Mouse (Mus musculus) central nervous system, embryonic 18 days (tissue): Measurements from ENCODE around the gene Gm11554. TPM values are rescaled to one million over a fixed set of nuclear protein-coding genes. Genes with fewer than 3 reads are reported as not detected.

Source experiments
- polyA plus RNA-seq: library from polyadenylated mRNA; depleted of rRNA; stranded (reverse); fragments of >200 nt; gene quantifications from 2 replicates; pipeline ENCODE4 v1.2.3, GENCODE M21; 2012; rRNA removed

Gene Gm11554
- polyA plus RNA-seq = not detected in 2 replicates

DNA sequence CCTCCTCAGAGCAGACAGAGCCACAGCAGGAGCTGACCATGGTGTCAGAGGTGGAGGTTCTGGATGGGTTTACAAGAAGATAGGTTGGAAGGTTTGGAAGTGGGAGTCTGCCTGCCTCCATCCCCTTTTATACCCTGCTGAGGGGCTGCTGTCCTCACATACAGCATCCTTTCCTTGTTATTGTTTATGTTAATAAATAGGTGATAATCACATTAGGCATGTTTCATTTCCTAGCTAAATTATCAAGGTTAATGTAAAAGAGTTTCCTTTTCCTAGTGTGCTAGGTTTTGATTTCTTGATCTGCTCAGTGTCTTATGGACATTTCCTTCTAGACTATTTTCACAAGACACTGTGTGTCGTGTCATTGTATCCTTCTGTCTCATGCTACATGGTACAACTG, at the start of gene Gm11554:
Gm11554 (minus strand) TSS at position 101 of the 400 bp plus-strand sequence.

DNA sequence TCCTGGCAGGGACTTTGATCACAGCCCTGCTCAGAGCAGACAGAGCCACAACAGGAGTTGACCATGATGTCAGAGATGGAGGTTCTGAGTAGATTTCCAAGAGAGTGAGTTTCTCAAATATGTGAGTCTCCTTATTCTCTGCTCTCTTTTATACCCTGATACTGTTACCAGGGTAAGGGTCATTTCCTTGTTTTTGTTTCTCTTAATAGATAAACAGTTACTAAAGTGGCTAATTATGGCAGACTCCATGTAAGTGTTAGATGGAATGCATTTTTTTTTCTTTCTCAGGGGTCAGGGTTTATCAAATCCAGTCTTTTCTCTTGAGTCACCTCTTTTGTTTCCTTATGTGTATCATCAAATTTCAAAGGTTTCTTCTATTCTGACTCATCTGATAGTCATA, 47.3 kb upstream of the Gm11554 start, which contains the start of gene Krtap4-16:
Krtap4-16 (minus strand) TSS at position 101 of the 400 bp plus-strand sequence.

DNA sequence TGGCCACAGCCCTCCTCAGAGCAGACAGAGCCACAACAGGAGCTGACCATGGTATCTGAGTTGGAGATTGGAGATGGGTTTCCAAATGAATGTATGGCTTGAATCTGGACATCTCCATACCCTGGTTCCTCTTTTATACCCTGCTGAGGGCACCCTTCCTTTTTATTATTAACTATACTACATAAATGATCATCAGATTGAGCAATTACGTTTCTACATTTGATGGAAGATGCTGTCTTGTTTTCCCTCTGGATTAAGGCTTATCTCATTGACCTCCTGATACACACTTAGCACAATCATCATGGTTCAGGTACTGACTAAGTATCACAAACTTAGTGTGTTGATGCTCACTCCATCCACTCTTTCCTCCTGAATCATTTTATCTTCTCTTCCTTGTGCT, 33.7 kb upstream of the Gm11554 start, which contains the start of gene 2300003K06Rik:
2300003K06Rik (minus strand) TSS at position 101 of the 400 bp plus-strand sequence.

DNA sequence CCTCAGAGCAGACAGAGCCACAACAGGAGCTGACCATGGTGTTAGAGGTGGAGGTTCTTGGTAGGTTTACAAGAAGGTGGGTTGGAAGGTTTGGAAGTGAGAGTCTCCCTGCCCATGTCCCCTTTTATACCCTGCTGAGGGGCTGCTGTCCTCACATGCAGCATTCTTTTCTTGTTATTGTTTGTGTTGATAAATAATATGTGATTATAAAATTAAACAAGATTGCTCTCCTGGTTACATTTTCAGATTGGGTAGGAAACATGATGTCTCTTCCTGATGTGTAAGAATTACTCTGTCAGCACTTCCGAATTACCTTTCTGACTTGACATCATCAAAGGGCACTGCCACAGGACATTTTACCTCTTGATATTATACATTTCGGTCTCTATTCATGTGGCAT, 11.3 kb upstream of the Gm11554 start, which contains the start of gene Gm11564:
Gm11564 (minus strand) TSS at position 101 of the 400 bp plus-strand sequence.

DNA sequence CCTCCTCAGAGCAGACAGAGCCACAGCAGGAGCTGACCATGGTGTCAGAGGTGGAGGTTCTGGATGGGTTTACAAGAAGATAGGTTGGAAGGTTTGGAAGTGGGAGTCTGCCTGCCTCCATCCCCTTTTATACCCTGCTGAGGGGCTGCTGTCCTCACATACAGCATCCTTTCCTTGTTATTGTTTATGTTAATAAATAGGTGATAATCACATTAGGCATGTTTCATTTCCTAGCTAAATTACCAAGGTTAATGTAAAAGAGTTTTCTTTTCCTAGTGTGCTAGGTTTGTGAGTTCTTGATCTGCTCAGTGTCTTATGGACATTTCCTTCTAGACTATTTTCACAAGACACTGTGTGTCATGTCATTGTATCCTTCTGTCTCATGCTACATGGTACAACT, 5.5 kb upstream of the Gm11554 start, which contains the start of gene Krtap4-13:
Krtap4-13 (minus strand) TSS at position 101 of the 400 bp plus-strand sequence.

DNA sequence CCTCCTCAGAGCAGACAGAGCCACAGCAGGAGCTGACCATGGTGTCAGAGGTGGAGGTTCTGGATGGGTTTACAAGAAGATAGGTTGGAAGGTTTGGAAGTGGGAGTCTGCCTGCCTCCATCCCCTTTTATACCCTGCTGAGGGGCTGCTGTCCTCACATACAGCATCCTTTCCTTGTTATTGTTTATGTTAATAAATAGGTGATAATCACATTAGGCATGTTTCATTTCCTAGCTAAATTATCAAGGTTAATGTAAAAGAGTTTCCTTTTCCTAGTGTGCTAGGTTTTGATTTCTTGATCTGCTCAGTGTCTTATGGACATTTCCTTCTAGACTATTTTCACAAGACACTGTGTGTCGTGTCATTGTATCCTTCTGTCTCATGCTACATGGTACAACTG, 5.4 kb downstream of the Gm11554 start, which contains the start of gene Gm11569:
Gm11569 (minus strand) TSS at position 101 of the 400 bp plus-strand sequence.

DNA sequence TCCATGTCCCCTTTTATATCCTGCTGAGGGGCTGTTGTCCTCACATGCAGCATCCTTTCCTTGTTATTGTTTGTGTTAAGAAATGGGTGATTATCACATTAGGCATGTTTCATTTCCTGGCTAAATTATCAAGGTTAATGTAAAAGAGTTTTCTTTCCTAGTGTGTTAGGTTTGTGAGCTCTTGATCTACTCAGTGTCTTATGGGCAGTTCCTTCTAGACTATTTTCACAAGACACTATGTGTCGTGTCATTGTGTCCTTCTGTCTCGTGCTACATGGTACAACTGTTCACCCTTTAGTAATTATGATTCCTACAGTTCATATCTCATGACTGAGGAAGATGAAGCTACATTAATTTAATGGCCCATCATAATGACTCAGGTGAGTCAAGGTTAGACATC, 10.9 kb downstream of the Gm11554 start, which contains the start of gene Gm11596:
Gm11596 (minus strand) TSS at position 101 of the 400 bp plus-strand sequence.

DNA sequence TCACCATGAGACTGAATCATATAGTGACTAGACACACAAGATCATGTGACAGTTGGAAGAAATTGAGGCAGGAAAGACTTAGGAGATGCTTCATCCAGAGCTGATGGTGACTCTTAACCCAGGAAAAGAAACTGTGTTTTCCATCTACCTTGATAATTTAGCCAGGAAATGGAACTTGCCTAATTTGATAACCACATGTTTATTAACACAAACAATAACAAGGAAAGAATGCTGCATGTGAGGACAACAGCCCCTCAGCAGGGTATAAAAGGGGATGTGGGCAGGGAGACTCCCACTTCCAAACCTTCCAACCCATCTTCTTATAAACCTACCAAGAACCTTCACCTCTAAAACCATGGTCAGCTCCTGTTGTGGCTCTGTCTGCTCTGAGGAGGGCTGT, 19.3 kb downstream of the Gm11554 start, which contains the start of gene Krtap4-9:
Krtap4-9 (plus strand) TSS at position 301 of the 400 bp plus-strand sequence.

DNA sequence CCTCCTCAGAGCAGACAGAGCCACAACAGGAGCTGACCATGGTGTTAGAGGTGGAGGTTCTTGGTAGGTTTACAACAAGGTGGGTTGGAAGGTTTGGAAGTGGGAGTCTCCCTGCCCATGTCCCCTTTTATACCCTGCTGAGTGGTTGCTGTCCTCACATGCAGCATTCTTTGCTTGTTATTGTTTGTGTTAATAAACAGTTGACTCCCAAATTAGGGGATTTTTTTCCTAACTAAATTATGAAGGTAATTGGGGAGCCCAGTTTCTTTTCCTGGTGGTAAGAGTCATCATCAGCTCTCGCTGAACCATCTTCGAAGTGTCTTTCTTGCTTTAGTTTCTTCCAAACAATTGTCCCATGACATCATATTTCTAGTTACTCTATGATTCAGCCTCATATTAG, 23.6 kb downstream of the Gm11554 start, which contains the start of gene Krtap4-8:
Krtap4-8 (minus strand) TSS at position 101 of the 400 bp plus-strand sequence.

DNA sequence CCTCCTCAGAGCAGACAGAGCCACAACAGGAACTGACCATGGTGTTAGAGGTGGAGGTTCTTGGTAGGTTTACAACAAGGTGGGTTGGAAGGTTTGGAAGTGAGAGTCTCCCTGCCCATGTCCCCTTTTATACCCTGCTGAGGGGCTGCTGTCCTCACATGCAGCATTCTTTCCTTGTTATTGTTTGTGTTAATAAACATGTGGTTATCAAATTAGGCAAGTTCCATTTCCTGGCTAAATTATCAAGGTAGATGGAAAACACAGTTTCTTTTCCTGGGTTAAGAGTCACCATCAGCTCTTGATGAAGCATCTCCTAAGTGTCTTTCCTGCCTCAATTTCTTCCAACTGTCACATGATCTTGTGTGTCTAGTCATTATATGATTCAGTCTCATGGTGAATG, 31.4 kb downstream of the Gm11554 start, which contains the start of gene Gm11595:
Gm11595 (minus strand) TSS at position 101 of the 400 bp plus-strand sequence.

Other genes starting within 250 kb of the Gm11554 start
- gene Krtap3-2, start 247.6 kb downstream of the Gm11554 start, polyA plus RNA-seq = not detected in 2 replicates
- gene Gm11939, start 245.0 kb downstream of the Gm11554 start, polyA plus RNA-seq = not detected in 2 replicates
- gene Krtap3-1, start 237.8 kb downstream of the Gm11554 start, polyA plus RNA-seq = not detected in 2 replicates
- gene Krtap1-5, start 223.4 kb downstream of the Gm11554 start, polyA plus RNA-seq = not detected in 2 replicates
- not detected in 2 replicates for gene Krtap1-4, start 220.8 kb downstream of the Gm11554 start, polyA plus RNA-seq
- not detected in 2 replicates for gene Krtap1-3, start 213.1 kb downstream of the Gm11554 start, polyA plus RNA-seq
- gene Krtap9-3, start 206.3 kb downstream of the Gm11554 start, polyA plus RNA-seq = not detected in 2 replicates
- not detected in 2 replicates for gene Gm11938, start 201.1 kb downstream of the Gm11554 start, polyA plus RNA-seq
- gene Gm11937, start 194.3 kb downstream of the Gm11554 start, polyA plus RNA-seq = not detected in 2 replicates
- not detected in 2 replicates for gene Krtap2-4, start 189.6 kb downstream of the Gm11554 start, polyA plus RNA-seq
- not detected in 2 replicates for gene Gm11562, start 184.0 kb downstream of the Gm11554 start, polyA plus RNA-seq
- gene Krtap4-1, start 176.2 kb downstream of the Gm11554 start, polyA plus RNA-seq = not detected in 2 replicates
- not detected in 2 replicates for gene Krtap4-2, start 169.4 kb downstream of the Gm11554 start, polyA plus RNA-seq
- not detected in 2 replicates for gene Krtap4-7, start 160.4 kb downstream of the Gm11554 start, polyA plus RNA-seq
- not detected in 2 replicates for gene Gm11555, start 154.2 kb downstream of the Gm11554 start, polyA plus RNA-seq
- not detected in 2 replicates for gene Gm11563, start 145.5 kb downstream of the Gm11554 start, polyA plus RNA-seq
- not detected in 2 replicates for gene Krtap4-6, start 138.5 kb downstream of the Gm11554 start, polyA plus RNA-seq
- gene Gm14190, start 113.7 kb downstream of the Gm11554 start, polyA plus RNA-seq = not detected in 2 replicates
- not detected in 2 replicates for gene Gm14180, start 70.2 kb downstream of the Gm11554 start, polyA plus RNA-seq
- not detected in 2 replicates for gene Gm11595, start 31.5 kb downstream of the Gm11554 start, polyA plus RNA-seq
- gene Krtap4-8, start 23.7 kb downstream of the Gm11554 start, polyA plus RNA-seq = not detected in 2 replicates
- gene Krtap4-9, start 19.2 kb downstream of the Gm11554 start, polyA plus RNA-seq = not detected in 2 replicates
- gene Gm11596, start 11.0 kb downstream of the Gm11554 start, polyA plus RNA-seq = not detected in 2 replicates
- gene Gm11569, start 5.5 kb downstream of the Gm11554 start, polyA plus RNA-seq = 0.07 TPM in 1 of 2 replicates, not detected in the other
- not detected in 2 replicates for gene Krtap4-13, start 5.4 kb upstream of the Gm11554 start, polyA plus RNA-seq
- not detected in 2 replicates for gene Gm11564, start 11.2 kb upstream of the Gm11554 start, polyA plus RNA-seq
- not detected in 2 replicates for gene 2300003K06Rik, start 33.6 kb upstream of the Gm11554 start, polyA plus RNA-seq
- gene Krtap4-16, start 47.2 kb upstream of the Gm11554 start, polyA plus RNA-seq = not detected in 2 replicates
- not detected in 2 replicates for gene Gm11568, start 53.5 kb upstream of the Gm11554 start, polyA plus RNA-seq
- not detected in 2 replicates for gene Gm11559, start 60.0 kb upstream of the Gm11554 start, polyA plus RNA-seq
- gene Krtap9-1, start 68.9 kb upstream of the Gm11554 start, polyA plus RNA-seq = not detected in 2 replicates
- not detected in 2 replicates for gene Gm11567, start 74.7 kb upstream of the Gm11554 start, polyA plus RNA-seq
- gene Krtap31-1, start 103.5 kb upstream of the Gm11554 start, polyA plus RNA-seq = 0.13 TPM in 1 of 2 replicates, not detected in the other
- not detected in 2 replicates for gene Gm11565, start 110.3 kb upstream of the Gm11554 start, polyA plus RNA-seq
- not detected in 2 replicates for gene Krtap31-2, start 131.8 kb upstream of the Gm11554 start, polyA plus RNA-seq
- gene Krtap9-5, start 144.0 kb upstream of the Gm11554 start, polyA plus RNA-seq = not detected in 2 replicates
- not detected in 2 replicates for gene Krtap29-1, start 174.6 kb upstream of the Gm11554 start, polyA plus RNA-seq
- not detected in 2 replicates for gene Krtap16-1, start 182.2 kb upstream of the Gm11554 start, polyA plus RNA-seq
- 0.52 and 0.53 TPM in 2 replicates for gene Krtap17-1, start 189.5 kb upstream of the Gm11554 start, polyA plus RNA-seq
- gene Krt33a, start 211.8 kb upstream of the Gm11554 start, polyA plus RNA-seq = 0.04 TPM in 1 of 2 replicates, not detected in the other
- gene Krt33b, start 225.4 kb upstream of the Gm11554 start, polyA plus RNA-seq = 0.11 TPM in 1 of 2 replicates, not detected in the other
- not detected in 2 replicates for gene Krt34, start 237.1 kb upstream of the Gm11554 start, polyA plus RNA-seq
- gene Krt31, start 246.1 kb upstream of the Gm11554 start, polyA plus RNA-seq = not detected in 2 replicates